Mouse (Mus musculus) stomach, postnatal 0 days (tissue): Measurements from ENCODE around the gene Rev1.

Experiments used
- CTCF ChIP-seq: IDR thresholded peaks from 2 replicates; pipeline ENCODE4 v1.5.1; 2016; ENCODE audit warnings: antibody characterized with exemption, low read depth, mild to moderate bottlenecking, moderate library complexity
- EP300 ChIP-seq: optimal IDR thresholded peaks from 2 replicates; pipeline ENCODE3; 2016; ENCODE audit warnings: antibody characterized with exemption

GRCm38 (mm10) chr1:38128919-38129436 lies 623 bp downstream of the Rev1 start:
- TF ChIP-seq CTCF (no peak), EP300 (no peak)
